ENCODE assay signal across 20 mouse cellular contexts in the genomic region with DNA sequence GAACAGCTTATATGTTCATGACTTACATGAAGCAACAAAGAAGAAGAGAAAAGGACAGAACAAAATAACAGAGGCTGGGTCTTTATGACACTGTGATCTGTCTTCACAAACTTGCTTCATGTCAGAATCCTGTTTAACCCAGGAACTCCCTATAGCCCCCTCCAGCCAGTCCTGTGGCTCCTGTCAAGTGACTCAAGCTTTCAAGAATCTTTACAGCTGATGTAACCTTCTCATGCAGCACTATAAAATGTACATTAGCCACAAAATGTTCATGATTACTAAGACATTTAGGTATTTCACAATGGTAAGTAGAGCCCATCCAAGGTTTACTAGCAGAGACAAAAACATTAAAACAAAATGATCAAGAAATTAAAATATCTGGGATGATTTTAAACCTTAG. TPM values are rescaled to one million over a fixed set of nuclear protein-coding genes. Genes with fewer than 3 reads are reported as not detected.
DNase-seq lines count a peak whose midpoint lies in the region; ATAC-seq and TF ChIP-seq lines count a peak whose summit lies in the region.
"Had no signal": no experiment of that assay in that cellular context is flagged by ENCODE, and none has a peak within 500 bp of the region (broad histone marks: within the 10 kb centered on the region; RNA-seq: fewer than 3 reads in every experiment).

No protein-coding gene starts in this region.

- no peak overlapping the region for H3K4me3 ChIP-seq in liver, embryonic 12.5 days
- no peak overlapping the region for H3K4me3 ChIP-seq in liver, postnatal 0 days (ENCODE audit: low read depth, low read length)
- H3K4me3 ChIP-seq: erythroblast, embryonic 14.5 days; heart, adult 2 months had no signal

- DNase-seq in liver = no peak
- peak; percentile 52 for DNase-seq in NIH3T3 (ENCODE audit: low read depth)
- DNase-seq in liver, postnatal 0 days = no peak
- no peak for DNase-seq in layer of hippocampus, postnatal 14 days (ENCODE audit: low spot score in 2 of 2)
- DNase-seq in thymus, postnatal 14 days = no peak
- DNase-seq: adrenal gland, postnatal 14 days; cerebellum, adult 18-20 months; cerebellum, adult 9-11 months; gastrocnemius, postnatal 10 days; heart, adult 2 months; heart, postnatal 36 days had no signal

- H3K9me3 ChIP-seq in liver, embryonic 12.5 days (replicated peaks) = no peaks in the 10 kb centered on the region
- H3K9me3 ChIP-seq in liver, postnatal 0 days (ENCODE audit: low read length) = no peaks in the 10 kb centered on the region
- H3K9me3 ChIP-seq: embryonic facial prominence, embryonic 10.5 days; forebrain, embryonic 10.5 days; forebrain, embryonic 15.5 days; heart, embryonic 12.5 days had no signal

- TF ChIP-seq EP300 in liver, postnatal 0 days (IDR thresholded peaks at IDR 0.05; ENCODE audit: low read depth) = no peak

- ATAC-seq in liver, embryonic 12.5 days = no peak
- no peak for ATAC-seq in liver, postnatal 0 days
- ATAC-seq: activated CD4-positive, CD25-positive, alpha-beta regulatory T cell, adult 4 months; forebrain, embryonic 15.5 days; hindbrain, embryonic 16.5 days; Patski had no signal

- no peaks in the 10 kb centered on the region for H3K36me3 ChIP-seq in liver, embryonic 12.5 days
- H3K36me3 ChIP-seq in liver, postnatal 0 days (replicated peaks; ENCODE audit: insufficient read depth, low read length) = no peaks in the 10 kb centered on the region
- H3K36me3 ChIP-seq: embryonic facial prominence, embryonic 10.5 days; forebrain, embryonic 10.5 days; forebrain, embryonic 15.5 days; heart, embryonic 12.5 days had no signal

- 0 out of 2 replicates have a peak overlapping the region, but pooled peaks have one; percentile 72 for H3K4me2 ChIP-seq in liver, embryonic 12.5 days
- no peak overlapping the region for H3K4me2 ChIP-seq in liver, postnatal 0 days (ENCODE audit: low read depth, low read length)

- H3K4me1 ChIP-seq in liver, embryonic 12.5 days = peaks cover 26% of the 10 kb centered on the region
- peaks cover 19% of the 10 kb centered on the region for H3K4me1 ChIP-seq in liver, postnatal 0 days (ENCODE audit: insufficient read depth)

- no peaks in the 10 kb centered on the region for H3K27me3 ChIP-seq in liver, embryonic 12.5 days (replicated peaks)
- no peaks in the 10 kb centered on the region for H3K27me3 ChIP-seq in liver, postnatal 0 days (ENCODE audit: insufficient read depth, low read length)
- H3K27me3 ChIP-seq: forebrain, embryonic 15.5 days; heart, embryonic 12.5 days; Patski had no signal

- no peak for TF ChIP-seq CTCF in liver, postnatal 0 days (IDR thresholded peaks at IDR 0.05; ENCODE audit: low read depth)

- no peak overlapping the region for H3K27ac ChIP-seq in liver, embryonic 12.5 days
- H3K27ac ChIP-seq in liver, postnatal 0 days (ENCODE audit: low read depth) = peak overlapping the region; percentile 100; the same call in 1 of the 2 replicates

- no peak overlapping the region for H3K9ac ChIP-seq in liver, embryonic 12.5 days
- no peak overlapping the region for H3K9ac ChIP-seq in liver, postnatal 0 days (replicated peaks)

RNA-seq across cellular contexts. Expression of a gene that starts 1.4 kb away (rescaled TPM):
- 24.7 and 24.9 TPM in 2 replicates for polyA plus RNA-seq in liver, embryonic 12.5 days (2016; fragmentation: Nextera tagmentation; extraction: Ambion mirVana)
- 12.7 and 13.7 TPM in 2 replicates for polyA plus RNA-seq in liver, postnatal 0 days (2015; fragmentation: Nextera tagmentation; extraction: Ambion mirVana)
- 10 to 100 TPM; 46.9 to 47.5 TPM for total RNA-seq in layer of hippocampus, postnatal 14 days (2021)
